Mouse (Mus musculus): ENCODE data around the gene Lrp6.

DNA sequence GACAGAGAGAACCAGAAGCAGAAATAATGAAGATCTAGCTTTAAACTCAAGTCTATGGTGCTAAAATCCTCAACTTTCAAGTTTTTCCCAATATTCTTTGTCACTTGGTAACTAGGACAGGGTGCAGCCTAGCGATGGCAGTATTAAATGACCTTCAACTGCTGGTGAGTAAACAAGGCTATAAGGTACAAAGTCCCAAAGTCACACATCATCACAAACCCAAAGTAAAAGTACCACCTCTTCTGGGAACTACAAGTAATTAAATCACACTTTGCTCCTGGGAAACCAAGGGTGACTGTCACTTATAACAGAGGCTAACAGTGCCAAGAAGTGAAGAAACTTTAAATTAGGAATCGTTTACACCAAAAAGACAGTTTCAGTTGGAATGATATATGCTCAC, 2.2 kb downstream of the Lrp6 start:
- TF ChIP-seq POLR2A (IDR thresholded peaks at IDR 0.05; ENCODE audit: borderline replicate concordance, extremely low read depth, insufficient read depth, insufficient read length, poor library complexity, severe bottlenecking) (no peak), CTCF (IDR thresholded peaks at IDR 0.05; ENCODE audit: borderline replicate concordance, extremely low read depth, insufficient read depth, insufficient read length) (no peak)

Data from brain, embryonic 14.5 days (tissue).